Mouse (Mus musculus) C2C12 (cell line): ENCODE data around the gene Dlgap1.

ENCODE experiments used
- CTCF ChIP-seq: IDR thresholded peaks from one replicate; pipeline ENCODE4 v1.5.1; 2011; ENCODE audit not compliant: control insufficient read depth, insufficient read depth, insufficient read length
- MAX ChIP-seq: IDR thresholded peaks from one replicate; pipeline ENCODE4 v1.6.1; 2011; ENCODE audit warnings: mild to moderate bottlenecking, control low read depth
- MYOD1 ChIP-seq: IDR thresholded peaks from one replicate; pipeline ENCODE4 v1.6.1; 2011; ENCODE audit warnings: low read depth; ENCODE audit not compliant: control insufficient read depth, insufficient read length

DNA sequence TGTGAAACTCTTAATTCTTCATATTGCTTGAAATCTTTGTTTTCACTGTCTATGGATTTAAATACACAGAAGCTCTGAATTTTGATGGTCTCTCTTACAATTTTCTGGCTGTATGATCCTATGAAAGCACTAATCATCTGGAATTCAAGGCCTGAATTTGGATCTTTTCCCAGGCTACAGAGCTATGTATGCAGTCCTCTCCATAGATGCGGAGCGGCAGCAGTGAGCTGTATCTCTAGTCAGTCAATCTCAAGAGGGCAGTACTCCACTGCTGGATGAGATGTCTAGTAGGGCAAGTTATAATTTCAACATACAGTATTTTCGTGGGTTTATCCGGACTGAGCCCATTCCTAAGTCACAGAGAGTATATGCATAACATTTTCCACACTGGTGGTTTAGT is 581.9 kb downstream of the Dlgap1 start:
- no peak for TF ChIP-seq CTCF
- no peak for TF ChIP-seq MAX
- TF ChIP-seq MYOD1, result no peak
